Mouse (Mus musculus) macrophage (primary cell): ENCODE measurements at regions not wholly inside any gene's neighbourhood (a gene's known extent, or its start where the extent isn't known, plus 50 kb on each side); places are given as distances from the start of the nearest gene placed in this dataset.

Experiments used
- H3K27ac ChIP-seq: fragments of 350-480 bp; formaldehyde crosslinking; 2 replicates; pipeline ENCODE4 v1.9.0; 2021
- H3K36me3 ChIP-seq: fragments of 350-480 bp; formaldehyde crosslinking; 2 replicates; pipeline ENCODE4 v1.9.0; 2021; ENCODE audit errors: inconsistent target
- H3K4me3 ChIP-seq: fragments of 350-480 bp; formaldehyde crosslinking; 2 replicates; pipeline ENCODE4 v1.9.0; 2021; ENCODE audit errors: inconsistent target
- H3K79me2 ChIP-seq: fragments of 350-480 bp; formaldehyde crosslinking; 2 replicates; pipeline ENCODE4 v1.9.0; 2021; ENCODE audit errors: inconsistent target
- WGBS: methylation state at CpG from one replicate; pipeline ENCODE4 v1.1.7; 2026; ENCODE audit warnings: inconsistent platforms; ENCODE audit not compliant: missing documents; 5-methylcytosine and 5-hydroxymethylcytosine counted together

- Histone ChIP-seq H3K4me3 (no peak overlapping the region), H3K27ac (no peak overlapping the region), H3K79me2 (no peaks in the 10 kb centered on the region), H3K36me3 (no peaks in the 10 kb centered on the region)
- WGBS: 14% methylated on average over 16 of the region's 16 CpGs
Measured at GRCm38 (mm10) chr1:177382596-177383190, 59.5 kb upstream of the Zbtb18 start.

- no peak overlapping the region for H3K27ac ChIP-seq
- no peak overlapping the region for H3K4me3 ChIP-seq
- no peaks in the 10 kb centered on the region for H3K36me3 ChIP-seq
- H3K79me2 ChIP-seq: no peaks in the 10 kb centered on the region
- WGBS: 62% methylated on average over 4 of the region's 4 CpGs
Measured at GRCm38 (mm10) chr1:177382147-177382546, 60.0 kb upstream of the Zbtb18 start.

- WGBS: 89% methylated on average over 3 of the region's 3 CpGs
- H3K27ac ChIP-seq: no peak overlapping the region
- H3K4me3 ChIP-seq: no peak overlapping the region
- H3K36me3 ChIP-seq: no peaks in the 10 kb centered on the region
- no peaks in the 10 kb centered on the region for H3K79me2 ChIP-seq
Measured at GRCm38 (mm10) chr1:177378112-177378511, 64.0 kb upstream of the Zbtb18 start.

- Histone ChIP-seq H3K4me3 (no peak overlapping the region), H3K79me2 (no peaks in the 10 kb centered on the region), H3K27ac (no peak overlapping the region), H3K36me3 (no peaks in the 10 kb centered on the region)
- 57% methylated on average over 5 of the region's 5 CpGs for WGBS
Measured at GRCm38 (mm10) chr1:177373226-177373825, 68.8 kb upstream of the Zbtb18 start.

- Histone ChIP-seq H3K27ac (no peak overlapping the region), H3K36me3 (no peaks in the 10 kb centered on the region), H3K79me2 (no peaks in the 10 kb centered on the region), H3K4me3 (no peak overlapping the region)
- WGBS: 67% methylated on average over 10 of the region's 10 CpGs
Measured at GRCm38 (mm10) chr1:177372066-177372465, 70.1 kb upstream of the Zbtb18 start.

- Histone ChIP-seq H3K79me2 (no peaks in the 10 kb centered on the region), H3K27ac (no peak overlapping the region), H3K4me3 (no peak overlapping the region), H3K36me3 (no peaks in the 10 kb centered on the region)
- WGBS: 58% methylated on average over 9 of the region's 9 CpGs
Measured at GRCm38 (mm10) chr1:177367864-177368610, 74.1 kb upstream of the Zbtb18 start.

- 90% methylated on average over 6 of the region's 6 CpGs for WGBS
- Histone ChIP-seq H3K4me3 (no peak overlapping the region), H3K79me2 (no peaks in the 10 kb centered on the region), H3K27ac (no peak overlapping the region), H3K36me3 (no peaks in the 10 kb centered on the region)
Measured at GRCm38 (mm10) chr1:177366914-177367313, 75.2 kb upstream of the Zbtb18 start.

- Histone ChIP-seq H3K79me2 (no peaks in the 10 kb centered on the region), H3K27ac (no peak overlapping the region), H3K4me3 (no peak overlapping the region), H3K36me3 (no peaks in the 10 kb centered on the region)
- 90% methylated on average over 7 of the region's 7 CpGs for WGBS
Measured at GRCm38 (mm10) chr1:177366475-177366874, 75.7 kb upstream of the Zbtb18 start.

- Histone ChIP-seq H3K27ac (no peak overlapping the region), H3K36me3 (no peaks in the 10 kb centered on the region), H3K4me3 (no peak overlapping the region), H3K79me2 (no peaks in the 10 kb centered on the region)
- 89% methylated on average over 7 of the region's 7 CpGs for WGBS
Measured at GRCm38 (mm10) chr1:177364355-177364754, 77.8 kb upstream of the Zbtb18 start.

GRCm38 (mm10) chr1:177362398-177362797, 79.8 kb upstream of the Zbtb18 start:
- 92% methylated on average over 8 of the region's 8 CpGs for WGBS

GRCm38 (mm10) chr1:177348400-177349092, 90.5 kb upstream of the Akt3 start:
- Histone ChIP-seq H3K4me3 (no peak overlapping the region), H3K79me2 (no peaks in the 10 kb centered on the region), H3K27ac (no peak overlapping the region), H3K36me3 (no peaks in the 10 kb centered on the region)
- WGBS: 88% methylated on average over 17 of the region's 17 CpGs

More at GRCm38 (mm10) chr1:177362398-177362797, 79.8 kb upstream of the Zbtb18 start:
- H3K36me3 ChIP-seq: no peaks in the 10 kb centered on the region
- no peaks in the 10 kb centered on the region for H3K79me2 ChIP-seq
- H3K27ac ChIP-seq: no peak overlapping the region
- no peak overlapping the region for H3K4me3 ChIP-seq

- 66% methylated on average over 2 of the region's 4 CpGs for WGBS
Measured at GRCm38 (mm10) chr1:177347208-177347607, 89.2 kb upstream of the Akt3 start.

GRCm38 (mm10) chr1:177346540-177346939, 88.5 kb upstream of the Akt3 start:
- H3K36me3 ChIP-seq: no peaks in the 10 kb centered on the region
- H3K79me2 ChIP-seq: no peaks in the 10 kb centered on the region
- WGBS: 68% methylated on average over 6 of the region's 6 CpGs
- no peak overlapping the region for H3K27ac ChIP-seq
- no peak overlapping the region for H3K4me3 ChIP-seq

More at GRCm38 (mm10) chr1:177347208-177347607, 89.2 kb upstream of the Akt3 start:
- Histone ChIP-seq H3K27ac (no peak overlapping the region), H3K79me2 (no peaks in the 10 kb centered on the region), H3K36me3 (no peaks in the 10 kb centered on the region), H3K4me3 (no peak overlapping the region)

- H3K36me3 ChIP-seq: no peaks in the 10 kb centered on the region
- 32% methylated on average over 6 of the region's 6 CpGs for WGBS
- no peak overlapping the region for H3K27ac ChIP-seq
- no peak overlapping the region for H3K4me3 ChIP-seq
- H3K79me2 ChIP-seq: no peaks in the 10 kb centered on the region
Measured at GRCm38 (mm10) chr1:177345540-177345939, 87.5 kb upstream of the Akt3 start.

- 72% methylated on average over 4 of the region's 4 CpGs for WGBS
- Histone ChIP-seq H3K79me2 (no peaks in the 10 kb centered on the region), H3K36me3 (no peaks in the 10 kb centered on the region), H3K27ac (no peak overlapping the region), H3K4me3 (no peak overlapping the region)
Measured at GRCm38 (mm10) chr1:177343949-177344348, 85.9 kb upstream of the Akt3 start.
